Mouse (Mus musculus): ENCODE results near the gene E2f7.
A peak's percentile ranks its signal among the peaks of the same experiment; 100 is the strongest.

The E2f7 gene

DNA sequence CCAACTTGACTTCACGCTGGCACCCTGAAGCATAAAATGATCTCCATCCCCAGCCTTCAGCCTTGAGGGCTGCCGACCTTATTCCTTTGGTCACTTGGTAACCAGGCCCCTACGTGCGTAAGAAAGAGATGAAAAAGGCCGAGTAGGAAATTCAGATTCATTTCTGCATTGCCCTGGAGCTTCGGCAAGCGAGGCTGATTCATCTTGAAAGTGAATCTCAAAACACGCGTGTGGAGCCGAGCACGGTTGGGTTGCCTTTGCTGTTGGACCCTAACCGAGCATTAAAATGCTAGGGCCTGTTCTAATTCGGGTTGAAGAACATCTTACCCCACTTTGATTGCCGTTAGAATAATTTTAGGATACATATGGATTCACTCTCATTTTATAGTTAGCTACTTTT is 28.6 kb downstream of the E2f7 start:
- DNase-seq (ENCODE audit: low spot score): no peak

- DNase-seq (ENCODE audit: low spot score): no peak
Measured at GRCm38 (mm10) chr10:110781772-110782171, 36.5 kb downstream of the E2f7 start.

DNA sequence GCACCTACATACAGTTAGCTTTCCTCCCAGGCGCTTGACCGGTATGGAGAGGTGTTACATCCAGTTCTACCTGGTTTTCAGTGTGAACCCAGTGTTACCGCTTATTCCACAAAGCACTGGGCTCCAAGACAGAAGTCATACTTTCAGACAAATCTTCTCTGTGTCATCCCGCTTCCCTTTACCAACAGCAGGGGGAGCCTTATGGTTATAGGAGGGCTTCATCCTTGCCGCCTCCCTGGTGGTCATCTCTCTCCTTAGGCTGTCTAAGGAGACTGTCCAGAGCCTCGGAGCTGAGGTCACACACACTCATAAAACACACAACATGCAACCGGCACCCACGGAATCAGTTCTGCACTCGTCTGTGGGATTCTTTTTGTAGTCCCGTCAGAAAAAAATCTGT is 37.4 kb downstream of the E2f7 start:
- DNase-seq (ENCODE audit: low spot score): no peak

- DNase-seq (ENCODE audit: low spot score): no peak
Measured at GRCm38 (mm10) chr10:110788049-110788752, 43.0 kb downstream of the E2f7 start.

GRCm38 (mm10) chr10:110789683-110790082 is 44.4 kb downstream of the E2f7 start:
- no peak for DNase-seq (ENCODE audit: low spot score)

DNA sequence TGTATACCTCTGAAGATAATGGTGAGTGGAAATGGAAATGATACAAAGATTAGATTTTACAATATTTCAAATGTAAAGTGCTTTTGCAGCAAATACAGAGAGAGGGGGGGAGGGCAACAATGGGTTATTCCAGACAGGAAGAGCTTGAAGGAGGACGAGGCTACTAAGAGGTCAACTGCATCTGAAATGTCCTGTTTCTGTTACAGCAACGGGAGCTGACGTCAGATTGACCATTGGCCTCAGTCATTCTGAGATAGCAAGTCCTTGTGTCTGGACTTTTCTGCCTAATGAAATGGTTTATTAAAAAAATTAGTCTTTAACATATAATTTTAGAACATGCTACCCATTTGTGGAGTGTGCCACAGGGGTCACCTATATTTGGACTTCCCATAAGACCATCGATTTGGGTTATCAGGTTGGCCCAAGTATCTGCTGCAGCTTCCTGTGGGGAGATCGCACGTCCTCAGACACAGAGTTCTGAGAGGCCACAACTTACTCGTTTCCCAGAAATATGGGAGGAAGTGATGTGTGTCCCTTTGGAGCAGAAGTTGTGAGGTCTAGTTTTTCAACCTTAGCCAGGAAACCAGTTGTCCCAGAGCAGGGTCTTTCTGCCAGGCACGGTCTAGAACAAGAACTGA is 48.0 kb downstream of the E2f7 start:
- no peak for DNase-seq (ENCODE audit: low spot score)

DNA sequence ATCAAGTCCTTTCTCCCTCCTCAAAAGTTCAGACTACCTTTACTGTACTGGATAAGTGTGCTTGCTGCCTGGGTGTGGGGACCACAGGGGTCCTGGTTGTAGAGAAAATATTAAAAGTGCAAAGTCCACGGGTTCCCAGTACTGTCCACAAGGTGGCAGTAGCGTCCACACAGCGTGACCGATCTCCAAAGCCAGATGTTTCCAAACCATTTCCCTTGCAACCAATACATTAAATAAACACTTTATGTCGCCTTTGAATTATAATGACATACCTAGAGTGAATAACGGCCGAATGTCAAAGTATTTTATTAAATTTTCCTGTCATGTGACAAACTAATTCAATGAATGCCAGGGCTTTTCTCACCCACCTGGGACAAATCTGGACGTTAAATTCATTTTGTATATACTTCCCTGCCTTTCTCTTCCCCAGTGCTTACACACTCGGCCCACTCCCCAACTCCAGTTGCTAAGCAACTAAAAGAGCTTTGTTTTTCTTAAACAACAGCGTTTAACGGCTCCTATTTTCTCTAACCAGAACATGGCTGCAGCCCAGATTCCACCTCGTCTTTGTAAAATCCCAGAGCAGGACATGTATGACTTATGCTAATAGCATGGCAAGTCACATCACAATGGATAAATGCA is 49.4 kb downstream of the E2f7 start:
- DNase-seq (ENCODE audit: low spot score): peak; percentile 25

DNA sequence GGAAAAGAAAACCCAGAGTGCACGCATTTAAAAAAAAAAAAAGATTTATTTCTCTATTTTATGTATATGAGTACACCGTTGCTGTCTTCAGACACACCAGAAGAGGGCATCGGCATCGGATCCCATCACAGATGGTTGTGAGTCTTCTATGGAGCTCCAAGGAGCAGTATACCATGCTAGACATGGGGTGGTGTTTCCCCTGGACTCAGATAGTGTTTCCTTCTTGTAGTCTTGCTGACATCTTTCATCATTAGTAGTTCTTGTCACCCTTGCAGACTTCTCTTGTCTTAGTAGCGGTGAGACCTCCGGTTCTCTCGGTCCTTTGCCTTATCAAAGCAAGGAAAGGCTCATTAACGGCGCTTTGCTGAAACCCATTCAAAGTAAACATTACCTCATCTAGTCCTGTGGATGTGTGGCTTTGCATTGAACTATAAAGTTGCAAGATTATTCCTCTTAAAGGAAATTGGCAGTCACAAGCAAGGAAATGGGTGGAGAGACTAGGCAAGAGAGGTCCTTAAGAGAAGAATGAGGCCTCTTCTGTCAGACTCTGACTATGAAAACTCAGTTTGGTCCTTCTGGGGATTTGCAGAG is 50.1 kb downstream of the E2f7 start:
- no peak for DNase-seq (ENCODE audit: low spot score)

DNA sequence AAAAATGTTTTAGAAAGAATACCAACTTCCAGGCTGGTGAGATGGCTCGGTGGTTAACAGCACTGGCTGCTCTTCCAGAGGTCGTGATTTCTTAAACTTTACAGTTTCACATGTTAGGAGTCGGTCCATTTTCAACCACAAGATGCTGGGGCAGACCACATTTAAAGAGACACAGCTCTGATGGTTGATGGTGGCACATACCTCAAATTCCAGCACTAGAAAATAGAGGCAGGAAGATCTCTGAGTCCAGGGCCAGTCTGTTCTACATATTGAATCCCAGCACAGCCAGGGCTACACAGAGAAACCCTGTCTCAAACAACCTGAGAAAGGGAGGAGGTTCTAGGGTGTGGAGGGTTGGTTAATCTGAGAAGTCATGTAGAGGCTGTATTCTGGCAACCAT is 56.1 kb downstream of the E2f7 start:
- DNase-seq (ENCODE audit: low spot score): no peak

GRCm38 (mm10) chr10:110804279-110805024 is 59.2 kb downstream of the E2f7 start:
- no peak for DNase-seq (ENCODE audit: low spot score)

- DNase-seq (ENCODE audit: low spot score): no peak
Measured at GRCm38 (mm10) chr10:110805025-110805740, 59.9 kb downstream of the E2f7 start.

- no peak for DNase-seq (ENCODE audit: low spot score)
Measured at GRCm38 (mm10) chr10:110806471-110806870, 61.2 kb downstream of the E2f7 start.

- DNase-seq (ENCODE audit: low spot score): no peak
Measured at GRCm38 (mm10) chr10:110810528-110810927, 65.3 kb downstream of the E2f7 start.

- no peak for DNase-seq (ENCODE audit: low spot score)
Measured at GRCm38 (mm10) chr10:110811209-110811861, 66.1 kb downstream of the E2f7 start.

DNA sequence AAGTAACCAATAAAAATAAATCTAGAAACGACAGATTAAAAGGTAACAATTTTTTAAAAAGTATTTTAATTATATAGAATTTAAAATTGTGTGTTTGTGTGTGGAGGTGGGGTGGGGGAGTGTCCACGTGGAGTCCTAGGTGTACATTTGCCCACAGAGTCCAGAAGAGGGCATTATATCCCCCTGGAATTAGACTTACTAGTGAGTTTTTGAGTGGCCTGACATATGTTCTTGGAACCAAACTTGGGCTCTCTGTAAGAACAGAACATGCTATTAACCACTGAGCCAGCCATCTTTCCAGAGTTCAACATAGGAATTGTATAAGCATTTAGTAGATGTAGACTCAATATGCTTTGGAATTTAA is 66.6 kb downstream of the E2f7 start:
- no peak for DNase-seq (ENCODE audit: low spot score)

DNA sequence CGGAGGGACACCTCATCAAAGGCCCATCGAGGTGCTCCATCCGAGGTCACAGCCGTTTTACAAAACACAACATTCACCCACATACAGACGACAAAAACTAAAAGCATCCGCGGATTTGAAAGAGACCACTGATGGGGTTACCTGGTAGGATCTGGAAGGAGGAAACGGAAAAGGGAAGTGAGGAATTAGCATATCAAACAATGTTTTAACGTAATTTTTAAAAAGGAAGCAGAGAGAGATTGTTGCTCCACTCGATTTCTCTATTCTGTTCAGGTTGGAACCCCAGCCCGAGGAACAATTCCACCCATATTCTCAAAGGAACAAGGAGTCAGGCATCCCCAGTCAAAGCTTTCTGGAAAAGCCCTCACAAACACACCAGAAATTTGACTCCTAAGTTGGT is 75.9 kb downstream of the E2f7 start:
- DNase-seq (ENCODE audit: low spot score): no peak

DNA sequence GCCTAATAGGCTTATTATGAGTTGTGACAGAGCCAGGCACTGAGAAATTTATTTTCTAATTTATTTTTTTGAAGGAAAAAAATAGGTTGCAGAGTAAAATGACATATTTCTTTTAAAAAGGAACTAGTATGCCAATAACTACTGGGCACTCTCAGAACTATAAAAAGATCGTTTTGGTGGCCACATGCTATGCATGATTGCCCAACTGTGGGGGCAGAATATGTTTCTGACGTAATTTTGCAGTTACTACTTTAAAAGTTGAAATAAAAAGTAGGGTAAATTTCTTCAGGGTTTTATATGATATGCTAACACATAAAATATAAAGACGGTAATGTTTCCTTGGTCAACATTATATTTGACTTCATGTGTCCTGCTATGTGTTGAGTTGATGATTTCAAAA is 76.5 kb downstream of the E2f7 start:
- no peak for DNase-seq (ENCODE audit: low spot score)

DNA sequence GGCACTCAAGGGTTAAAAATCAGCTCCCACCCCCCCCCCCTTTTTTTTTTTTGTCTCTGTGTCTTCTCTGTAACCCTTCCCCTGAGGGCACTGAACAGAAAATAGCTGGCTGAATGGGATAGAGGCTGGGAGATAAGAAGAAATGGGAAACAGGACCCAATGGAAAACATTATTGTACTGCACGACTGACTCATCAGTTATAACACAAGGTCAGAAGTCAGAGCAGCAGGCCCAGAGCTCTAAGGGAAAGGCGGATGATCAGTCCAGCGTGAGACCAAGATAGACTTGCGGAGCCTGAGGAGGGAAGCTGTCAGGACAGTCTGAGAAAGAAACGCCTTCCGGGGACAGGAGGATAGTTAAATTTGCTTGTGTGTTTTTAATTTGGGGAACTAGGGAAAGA is 87.1 kb downstream of the E2f7 start:
- DNase-seq (ENCODE audit: low spot score): no peak

DNA sequence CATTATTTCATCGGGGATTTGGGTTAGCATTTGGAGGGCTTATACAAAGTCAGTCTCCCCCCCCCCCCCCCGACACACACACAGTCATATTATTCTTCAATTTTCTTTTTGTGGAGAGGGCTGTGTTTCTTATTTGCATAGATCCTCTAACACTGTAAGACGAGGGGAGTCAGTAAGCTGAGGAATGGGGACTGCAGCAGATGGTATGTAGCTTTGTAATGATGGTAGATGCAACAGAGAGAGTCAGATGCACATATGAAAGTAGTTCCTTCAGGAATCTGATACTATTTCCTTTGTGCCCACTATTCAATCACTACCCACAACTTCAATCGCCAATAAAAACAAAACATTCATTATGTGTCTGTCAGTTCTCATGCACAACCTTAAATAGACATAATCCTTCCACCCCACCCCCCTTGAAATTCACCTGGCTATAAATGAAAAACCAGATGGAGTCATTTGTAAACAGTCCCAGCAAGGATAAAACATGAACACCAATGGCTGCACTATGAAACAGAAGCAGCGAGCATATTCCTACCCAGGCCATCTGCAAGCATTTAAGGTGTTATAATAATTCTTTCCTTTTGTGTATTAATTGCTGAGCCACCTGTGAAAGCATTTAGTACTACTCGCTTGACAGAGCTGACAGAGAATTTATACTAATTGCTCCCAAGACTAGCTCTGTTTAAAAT is 90.0 kb downstream of the E2f7 start:
- DNase-seq (ENCODE audit: low spot score): no peak
